Mouse (Mus musculus) lung, adult 2 months (tissue): ENCODE measurements around the gene Evx2. TPM values are rescaled to one million over a fixed set of nuclear protein-coding genes. Genes with fewer than 3 reads are reported as not detected.
A peak's percentile ranks its signal among the peaks of the same experiment; 100 is the strongest.

Source experiments
- DNase-seq: peaks from one replicate; pipeline ENCODE4 v3.0.0; 2022
- H3K4me1 ChIP-seq: fragments of 200-500 bp; 2 replicates; pipeline ENCODE4 v1.6.1; 2011; ENCODE audit warnings: low read length; ENCODE audit not compliant: control insufficient read depth, insufficient read depth
- H3K4me3 ChIP-seq: fragments of 200-500 bp; replicated peaks from 2 replicates; pipeline ENCODE3; 2011; ENCODE audit warnings: low read depth, mild to moderate bottlenecking, control low read depth, low read length; ENCODE audit errors: extremely low read depth
- CTCF ChIP-seq: fragments of 200-500 bp; IDR thresholded peaks from 2 replicates; pipeline ENCODE4 v1.5.1; 2011; ENCODE audit warnings: mild to moderate bottlenecking, low read length, control low read depth; ENCODE audit not compliant: insufficient read depth
- POLR2A ChIP-seq: fragments of 200-500 bp; IDR thresholded peaks from 2 replicates; pipeline ENCODE4 v1.6.1; 2011; ENCODE audit warnings: low read depth, mild to moderate bottlenecking, control low read depth, low read length, borderline replicate concordance; ENCODE audit errors: extremely low read depth
- WGBS: fragments of 180-500 bp; shearing (Covaris S2); methylation state at CpG from one replicate; pipeline ENCODE4 v1.1.7; 2018; 5-methylcytosine and 5-hydroxymethylcytosine counted together
- polyA plus RNA-seq: library from polyadenylated mRNA; depleted of rRNA; stranded (reverse); fragments of >200 nt; gene quantifications from 2 replicates; pipeline ENCODE4 v1.2.3, GENCODE M21; 2012

The Evx2 gene
- polyA plus RNA-seq, 1 experiment = not detected

DNA sequence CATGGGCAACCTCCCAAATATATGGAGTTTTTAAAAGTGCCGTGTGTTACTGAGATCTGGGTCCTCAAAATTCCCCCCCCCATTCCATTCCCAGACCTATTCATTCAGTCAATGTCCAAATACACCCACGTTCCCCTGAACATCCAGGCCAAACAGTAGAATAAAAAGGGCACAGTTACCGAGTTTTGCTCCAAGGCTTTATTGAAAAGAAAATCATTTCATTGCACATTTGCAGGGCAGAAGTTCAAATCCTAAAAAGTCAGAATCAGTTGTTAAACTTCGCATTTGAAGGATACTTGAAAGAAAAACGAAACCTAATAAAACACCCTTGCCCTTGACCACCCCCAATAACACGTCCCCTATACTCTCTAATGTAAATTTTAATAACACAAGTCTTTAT, 43.5 kb upstream of the Evx2 start:
- Histone ChIP-seq H3K4me3 (no peak overlapping the region), H3K4me1 (peaks cover 4% of the 10 kb centered on the region; the same call in 1 of the 2 replicates)
- 29% methylated on average over 6 of the region's 6 CpGs for WGBS
- DNase-seq = no peak
- no peak for TF ChIP-seq POLR2A
- no peak for TF ChIP-seq CTCF

DNA sequence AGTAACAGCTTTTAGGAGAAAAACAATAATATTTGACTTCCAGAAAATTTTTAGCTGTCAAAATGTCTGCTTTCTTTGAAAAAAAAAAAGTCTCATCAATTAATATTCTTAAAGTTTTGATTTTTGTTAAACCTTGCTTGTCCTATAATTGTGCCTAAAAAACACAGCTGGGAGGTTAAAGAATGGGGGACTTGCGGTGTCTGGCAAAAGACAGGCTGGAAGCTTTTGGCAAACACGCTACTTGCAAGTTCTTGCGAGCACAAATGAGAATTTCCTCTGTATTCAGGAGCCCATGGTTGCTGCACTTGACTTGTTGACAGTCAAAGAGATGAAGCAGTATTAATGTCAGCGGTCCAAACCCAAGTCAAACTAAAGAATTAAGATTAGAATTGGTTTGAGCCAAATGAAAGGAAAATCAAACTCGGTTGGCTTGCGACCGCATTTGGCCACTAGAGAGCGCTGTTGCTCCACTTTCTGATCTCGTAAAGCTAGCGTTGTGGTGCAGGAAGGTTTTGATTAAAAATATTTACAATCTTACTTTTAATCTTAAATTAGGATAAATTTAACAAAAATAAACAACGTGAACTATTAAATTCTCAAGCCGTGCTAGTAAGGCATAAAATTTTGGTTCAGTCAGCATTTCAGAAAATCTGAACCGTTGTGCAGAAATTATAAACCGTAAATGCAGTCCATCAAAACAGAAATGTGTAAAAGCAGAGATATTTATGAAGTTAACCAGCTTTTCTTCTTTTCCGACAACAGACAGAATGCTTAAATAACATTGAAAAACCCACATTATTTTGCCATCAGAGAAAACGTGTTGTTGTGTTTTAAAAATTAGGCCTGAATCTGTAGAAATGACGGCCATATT, 42.8 kb upstream of the Evx2 start:
- TF ChIP-seq CTCF (peak; percentile 95), POLR2A (no peak)
- 17% methylated on average over 17 of the region's 17 CpGs for WGBS
- Histone ChIP-seq H3K4me1 (peaks cover 4% of the 10 kb centered on the region; the same call in 1 of the 2 replicates), H3K4me3 (no peak overlapping the region)
- peak; percentile 72 for DNase-seq

DNA sequence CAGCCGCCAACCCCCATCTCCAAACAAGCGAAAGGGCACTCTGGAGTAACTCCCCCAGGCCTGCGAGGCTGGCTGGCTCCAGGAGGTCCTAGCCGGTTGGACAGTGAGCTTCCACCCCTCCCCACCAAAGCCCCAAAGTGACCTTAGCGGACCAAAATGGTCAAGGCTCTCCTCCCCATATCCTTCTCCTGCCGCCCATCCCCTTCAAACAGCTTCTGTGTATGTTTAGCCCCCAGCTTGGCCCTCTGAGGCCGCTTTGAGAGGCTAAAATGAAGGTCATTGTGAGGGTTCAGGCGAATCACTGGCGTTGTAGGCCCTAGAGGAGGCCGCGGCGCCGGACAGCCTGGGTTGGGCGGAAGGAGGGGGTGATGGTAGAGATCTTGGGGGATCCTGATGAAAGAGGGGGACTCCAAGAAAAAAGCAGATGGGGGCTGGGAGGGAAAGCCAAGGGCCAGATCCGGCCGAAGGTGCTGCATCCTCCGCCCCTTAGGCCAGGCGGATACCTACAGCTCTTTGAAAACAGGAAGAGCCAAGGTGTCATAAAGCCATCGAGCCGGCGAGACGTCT, 41.3 kb upstream of the Evx2 start:
- no peak overlapping the region for H3K4me3 ChIP-seq
- TF ChIP-seq POLR2A (no peak), CTCF (no peak)
- DNase-seq = no peak
- 12% methylated on average over 22 of the region's 22 CpGs for WGBS
- H3K4me1 ChIP-seq = peaks cover 4% of the 10 kb centered on the region; the same call in 1 of the 2 replicates

DNA sequence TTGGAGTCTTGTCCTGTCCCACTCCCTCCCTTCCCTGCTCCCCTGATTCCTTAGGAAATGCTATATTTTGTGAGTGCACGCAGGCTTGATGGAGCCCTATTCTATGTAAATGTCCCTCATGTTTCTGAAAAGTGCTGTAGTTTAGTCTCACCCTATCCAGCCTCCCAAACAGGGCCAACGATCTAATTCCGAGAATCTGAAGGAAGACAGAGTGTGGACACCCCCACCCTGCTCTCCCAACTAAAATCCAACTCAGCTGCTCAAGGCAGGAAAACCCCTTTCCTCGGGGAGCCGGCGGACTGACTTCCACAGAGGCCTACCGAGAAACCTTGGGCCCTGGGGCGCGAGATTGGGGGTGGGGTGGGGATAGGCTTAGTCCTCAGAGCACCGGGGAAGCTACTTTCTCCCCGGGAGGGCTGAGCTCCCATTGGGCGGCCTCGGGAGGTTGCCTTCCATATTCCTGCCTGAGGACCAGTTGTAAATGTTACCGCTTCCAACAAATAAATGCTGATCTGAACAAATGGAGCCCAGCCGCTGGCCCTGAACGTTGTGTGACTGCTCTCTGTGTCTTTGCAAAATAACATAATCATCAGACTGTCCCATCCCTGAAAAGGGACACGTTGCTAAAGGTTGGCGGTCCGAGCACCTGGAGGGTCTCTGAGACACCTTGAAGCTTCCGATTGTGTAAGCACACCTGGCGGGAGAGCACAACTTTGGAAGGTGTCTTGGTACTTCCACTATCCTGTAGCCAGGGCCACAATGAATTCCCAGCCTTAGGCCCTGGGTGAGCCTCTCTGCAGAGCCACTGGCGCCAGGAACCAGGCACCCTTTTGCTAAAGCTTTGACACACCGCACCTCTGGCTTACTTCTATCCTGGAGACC, 40.5 kb upstream of the Evx2 start:
- H3K4me1 ChIP-seq = peaks cover 4% of the 10 kb centered on the region; the same call in 1 of the 2 replicates
- H3K4me3 ChIP-seq = no peak overlapping the region
- TF ChIP-seq POLR2A (no peak), CTCF (no peak)
- no peak for DNase-seq
- WGBS = 10% methylated on average over 23 of the region's 23 CpGs

DNA sequence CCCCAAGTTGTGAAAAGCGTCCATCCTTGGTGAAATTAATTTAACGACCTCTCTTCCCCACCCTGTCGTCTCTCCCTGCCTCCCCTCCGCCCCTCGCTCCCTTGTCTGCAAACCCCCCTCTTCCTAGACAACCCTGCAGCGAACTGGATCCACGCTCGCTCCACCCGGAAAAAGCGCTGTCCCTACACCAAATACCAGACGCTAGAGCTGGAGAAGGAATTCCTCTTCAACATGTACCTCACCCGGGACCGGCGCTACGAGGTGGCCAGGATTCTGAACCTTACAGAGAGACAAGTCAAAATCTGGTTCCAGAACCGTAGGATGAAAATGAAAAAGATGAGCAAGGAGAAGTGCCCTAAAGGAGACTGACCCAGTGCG, 39.7 kb upstream of the Evx2 start:
- Histone ChIP-seq H3K4me3 (no peak overlapping the region), H3K4me1 (peaks cover 4% of the 10 kb centered on the region; the same call in 1 of the 2 replicates)
- no peak for TF ChIP-seq POLR2A
- no peak for TF ChIP-seq CTCF
- 7% methylated on average over 17 of the region's 17 CpGs for WGBS
- no peak for DNase-seq

DNA sequence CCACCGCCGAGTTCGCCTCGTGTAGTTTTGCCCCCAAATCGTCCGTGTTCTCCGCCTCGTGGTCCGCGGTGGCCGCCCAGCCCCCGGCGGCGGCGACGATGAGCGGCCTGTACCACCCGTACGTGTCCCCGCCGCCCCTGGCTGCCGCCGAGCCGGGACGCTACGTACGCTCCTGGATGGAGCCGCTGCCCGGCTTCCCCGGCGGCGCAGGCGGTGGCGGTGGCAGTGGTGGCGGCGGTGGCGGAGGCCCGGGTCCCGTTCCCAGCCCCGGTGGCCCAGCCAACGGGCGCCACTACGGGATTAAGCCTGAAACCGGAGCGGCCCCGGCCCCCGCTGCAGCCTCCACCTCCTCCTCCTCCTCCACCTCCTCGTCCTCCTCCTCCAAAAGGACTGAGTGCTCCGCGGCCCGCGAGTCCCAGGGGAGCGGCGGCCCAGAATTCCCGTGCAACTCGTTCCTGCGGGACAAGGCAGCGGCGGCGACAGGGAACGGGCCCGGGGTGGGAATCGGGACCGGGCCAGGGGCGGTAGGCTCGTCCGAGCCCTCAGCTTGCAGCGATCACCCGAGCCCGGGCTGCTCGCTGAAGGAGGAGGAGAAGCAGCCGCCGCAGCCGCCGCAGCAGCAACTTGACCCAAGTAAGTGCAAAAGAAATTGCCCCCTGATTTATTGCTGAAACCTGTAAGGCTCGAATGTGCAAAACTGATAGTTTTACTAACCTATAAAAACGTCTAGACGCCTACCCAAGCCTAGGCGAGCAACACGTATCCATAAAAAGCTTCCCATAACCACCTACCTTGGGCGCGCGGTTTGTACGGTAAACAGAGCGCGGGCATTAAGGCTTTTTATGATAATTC, 39.1 kb upstream of the Evx2 start:
- no peak for TF ChIP-seq POLR2A
- no peak for DNase-seq
- WGBS = 3% methylated on average over 86 of the region's 86 CpGs
- peaks cover 4% of the 10 kb centered on the region; the same call in 1 of the 2 replicates for H3K4me1 ChIP-seq
- no peak overlapping the region for H3K4me3 ChIP-seq

DNA sequence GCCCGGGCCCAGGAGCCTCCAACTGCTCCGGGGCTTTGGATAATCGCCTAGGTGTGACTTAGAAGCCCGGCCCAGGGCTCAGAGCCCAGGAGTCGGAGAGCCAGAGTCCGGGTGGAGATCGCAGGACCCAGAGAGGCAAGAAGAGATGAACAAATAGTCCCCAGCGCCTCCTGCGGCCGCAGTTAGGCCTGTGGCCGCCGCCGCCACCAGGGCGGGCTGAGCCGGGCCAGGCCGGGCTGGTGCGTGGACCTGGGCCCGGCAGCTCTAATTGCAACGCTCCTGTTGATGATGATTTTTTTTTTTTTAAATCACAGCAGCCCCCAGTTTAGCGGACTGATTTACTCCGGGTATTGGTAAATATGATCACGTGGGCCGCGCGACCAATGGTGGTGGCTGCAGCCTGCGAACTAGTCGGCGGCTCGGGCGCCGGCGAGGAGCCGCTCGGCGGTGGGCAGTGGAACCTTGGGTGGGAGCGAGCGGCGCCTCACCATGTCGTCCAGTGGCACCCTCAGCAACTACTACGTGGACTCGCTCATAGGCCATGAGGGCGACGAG, 38.3 kb upstream of the Evx2 start, which contains the start of gene Hoxd9:
Gene Hoxd9, plus strand, starts transcription at position 161 of the 555 bp plus-strand sequence.
- no peak for DNase-seq
- TF ChIP-seq POLR2A (no peak), CTCF (no peak)
- Histone ChIP-seq H3K4me3 (no peak within 1 kb of the TSS), H3K4me1 (peaks cover 4% of the 10 kb centered on the region; the same call in 1 of the 2 replicates)
- 3% methylated on average over 43 of the region's 43 CpGs for WGBS
